In the genomic region with DNA sequence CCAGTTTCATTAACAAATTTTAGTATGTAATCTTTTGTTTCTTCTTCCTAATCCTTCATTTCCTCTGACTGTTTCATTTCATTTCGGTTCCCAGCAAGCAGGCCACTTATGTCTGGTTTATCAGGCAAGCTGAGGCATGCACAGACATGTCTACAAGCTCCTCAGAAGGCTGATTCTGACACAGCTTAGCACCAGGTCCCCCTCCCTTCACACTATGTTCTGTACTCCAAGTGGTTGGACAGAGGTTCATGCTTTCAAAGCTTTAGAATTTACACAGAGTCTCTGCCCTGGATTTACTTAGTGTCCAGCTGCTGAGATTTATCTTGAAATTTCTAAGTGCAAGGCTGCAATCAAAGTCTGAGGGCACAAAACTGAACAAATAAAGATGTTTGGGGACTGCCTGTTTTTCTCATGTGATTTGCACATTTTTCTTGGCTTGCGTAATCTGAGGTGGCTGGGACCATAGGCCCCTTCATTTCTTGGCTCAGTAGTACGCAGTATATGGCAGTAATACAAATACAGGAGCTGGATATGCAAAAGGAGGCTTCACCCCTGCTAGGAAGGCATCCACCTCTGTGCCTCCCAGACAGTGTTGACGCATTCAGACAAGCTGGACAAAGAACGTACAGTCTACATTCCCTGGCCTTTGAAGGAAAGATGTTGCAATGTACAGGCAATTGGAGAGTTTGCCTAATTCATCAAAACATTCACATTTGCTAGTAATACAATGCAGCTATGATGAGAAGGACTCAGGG, we compare ENCODE assay signal across 12 mouse cellular contexts.
DNase-seq lines count a peak whose midpoint lies in the region; ATAC-seq lines count a peak whose summit lies in the region.
"Had no signal": no experiment of that assay in that cellular context is flagged by ENCODE, and none has a peak within 500 bp of the region (broad histone marks: within the 10 kb centered on the region; RNA-seq: fewer than 3 reads in every experiment).

No protein-coding gene starts in this region.

- WGBS in embryonic facial prominence, embryonic 14.5 days: 48% methylated on average over 5 of the region's 5 CpGs
- 41% methylated on average over 5 of the region's 5 CpGs for WGBS in stomach, embryonic 14.5 days

- no peaks in the 10 kb centered on the region for H3K4me1 ChIP-seq in embryonic facial prominence, embryonic 14.5 days (ENCODE audit: control insufficient read depth, insufficient read depth, low read length)
- H3K4me1 ChIP-seq in stomach, embryonic 14.5 days (ENCODE audit: control insufficient read depth, insufficient read depth, low read length): no peaks in the 10 kb centered on the region
- H3K4me1 ChIP-seq: forebrain, embryonic 13.5 days; hindbrain, embryonic 15.5 days had no signal

- ATAC-seq in embryonic facial prominence, embryonic 14.5 days (ENCODE audit: low read depth): peak; percentile 26; the same call in 1 of the 2 replicates
- peak; percentile 69; the same call in 1 of the 2 replicates for ATAC-seq in stomach, embryonic 14.5 days (ENCODE audit: insufficient number of reproducible peaks, insufficient read depth, low FRiP score, low read depth)
- ATAC-seq in erythroid progenitor cell, adult 5-6 weeks (replicated peaks; ENCODE audit: low FRiP score, poor library complexity, severe bottlenecking): no peak
- ATAC-seq: forebrain, embryonic 13.5 days had no signal

- H3K9ac ChIP-seq in embryonic facial prominence, embryonic 14.5 days (ENCODE audit: low read depth, low read length): no peak overlapping the region
- H3K9ac ChIP-seq in stomach, embryonic 14.5 days (replicated peaks; ENCODE audit: low read depth, low read length): no peak overlapping the region
- H3K9ac ChIP-seq: forebrain, embryonic 13.5 days; hindbrain, embryonic 15.5 days had no signal

- H3K4me3 ChIP-seq in embryonic facial prominence, embryonic 14.5 days (ENCODE audit: low read depth, low read length): no peak overlapping the region
- H3K4me3 ChIP-seq in stomach, embryonic 14.5 days (ENCODE audit: low read depth, low read length): no peak overlapping the region
- H3K4me3 ChIP-seq: forebrain, embryonic 13.5 days; hindbrain, embryonic 15.5 days; layer of hippocampus, adult 2 months had no signal

- peak; percentile 22 for DNase-seq in R1 (ENCODE audit: low read depth, low spot score)
- peak; percentile 46 for DNase-seq in embryonic facial prominence, embryonic 14.5 days (ENCODE audit: low spot score)
- DNase-seq in heart, postnatal 14 days: peak; percentile 1 to 3
- no peak for DNase-seq in frontal cortex, adult 2 months (ENCODE audit: extremely low spot score in 1 of 2, low spot score in 1 of 2)
- no peak for DNase-seq in layer of hippocampus, adult 9-10 months (ENCODE audit: low spot score)
- DNase-seq: cerebellum, postnatal 14 days; thymus, postnatal 4 days had no signal

- H3K27ac ChIP-seq in embryonic facial prominence, embryonic 14.5 days (replicated peaks; ENCODE audit: low read depth, low read length): no peak overlapping the region
- H3K27ac ChIP-seq in stomach, embryonic 14.5 days (ENCODE audit: low read length): peak overlapping the region; percentile 22; the same call in 1 of the 2 replicates
- H3K27ac ChIP-seq: forebrain, embryonic 13.5 days; hindbrain, embryonic 15.5 days; layer of hippocampus, adult 2 months had no signal

- H3K4me2 ChIP-seq in embryonic facial prominence, embryonic 14.5 days (ENCODE audit: low read depth, low read length): no peak overlapping the region
- H3K4me2 ChIP-seq in stomach, embryonic 14.5 days (replicated peaks; ENCODE audit: low read depth, low read length): no peak overlapping the region
- H3K4me2 ChIP-seq: forebrain, embryonic 13.5 days; hindbrain, embryonic 15.5 days had no signal

- intact Hi-C loops in heart, postnatal 14 days (cut with DNase I): no loop called here

- no peaks in the 10 kb centered on the region for H3K27me3 ChIP-seq in embryonic facial prominence, embryonic 14.5 days (replicated peaks; ENCODE audit: control insufficient read depth, insufficient read depth, low read length)
- H3K27me3 ChIP-seq in stomach, embryonic 14.5 days (ENCODE audit: control insufficient read depth, insufficient read depth, low read length): no peaks in the 10 kb centered on the region
- H3K27me3 ChIP-seq: forebrain, embryonic 13.5 days; hindbrain, embryonic 15.5 days had no signal

- H3K9me3 ChIP-seq in embryonic facial prominence, embryonic 14.5 days (ENCODE audit: control insufficient read depth, low read length): no peaks in the 10 kb centered on the region
- no peaks in the 10 kb centered on the region for H3K9me3 ChIP-seq in stomach, embryonic 14.5 days (ENCODE audit: control insufficient read depth, low read depth, low read length)
- H3K9me3 ChIP-seq: forebrain, embryonic 13.5 days; hindbrain, embryonic 15.5 days had no signal

- H3K36me3 ChIP-seq in embryonic facial prominence, embryonic 14.5 days (ENCODE audit: control insufficient read depth, insufficient read depth, low read length): no peaks in the 10 kb centered on the region
- no peaks in the 10 kb centered on the region for H3K36me3 ChIP-seq in stomach, embryonic 14.5 days (ENCODE audit: control insufficient read depth, insufficient read depth, low read length)
- H3K36me3 ChIP-seq: hindbrain, embryonic 15.5 days had no signal

Comparison
In these comparisons a context has a peak if more than half of its experiments do, and no peak if none do; other contexts are left out.
1. DNase-seq: peak in R1 (single experiment), embryonic facial prominence, embryonic 14.5 days (single experiment) and heart, postnatal 14 days (2 of 2); none in frontal cortex, adult 2 months (0 of 2) and layer of hippocampus, adult 9-10 months (single experiment).